Mouse (Mus musculus): ENCODE data around the gene Selenon.

DNA sequence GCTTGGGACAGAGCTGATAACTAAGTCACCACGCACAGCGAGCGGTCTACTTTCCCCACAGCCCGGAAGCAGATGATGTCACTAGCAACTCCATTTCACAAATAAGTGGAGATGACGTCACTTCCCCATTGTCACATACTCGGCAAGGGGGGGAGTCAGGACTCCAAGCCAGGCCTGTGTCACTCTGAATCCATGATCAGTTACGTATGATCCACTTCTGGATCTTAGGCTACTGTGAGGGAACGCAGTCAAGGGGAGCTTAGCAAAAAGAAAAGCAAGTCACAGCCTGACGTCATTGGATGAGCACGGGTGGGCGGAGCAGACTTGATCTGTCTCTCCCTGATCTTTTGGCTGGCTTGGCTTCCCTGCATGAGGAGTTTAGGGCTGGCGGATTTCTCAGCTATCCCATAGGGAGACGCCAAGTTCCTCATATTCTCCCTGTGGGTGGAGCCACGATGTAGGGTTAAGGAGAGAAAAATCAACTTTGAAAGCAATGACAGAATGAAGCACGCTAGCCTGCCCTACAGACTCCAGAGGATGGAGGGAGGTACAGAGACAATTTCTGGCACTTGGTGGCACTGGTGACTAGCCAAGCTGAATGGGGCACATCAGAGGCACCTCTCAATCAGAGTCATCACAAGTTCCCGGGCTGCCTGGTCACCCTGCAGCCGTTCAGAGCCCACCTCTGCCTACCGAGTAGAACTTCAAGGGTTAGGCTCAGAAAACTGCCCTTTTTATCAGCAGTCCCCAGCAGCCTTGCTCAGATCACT, 3.6 kb downstream of the Selenon start:
- no peak for TF ChIP-seq CTCF (IDR thresholded peaks at IDR 0.05; ENCODE audit: control insufficient read depth, insufficient read depth, insufficient replicate concordance, low read depth, low read length)
- no peak for TF ChIP-seq POLR2A (IDR thresholded peaks at IDR 0.05; ENCODE audit: control insufficient read depth, low read depth, low read length)

All from testis, adult 2 months (tissue).